Mouse (Mus musculus) olfactory bulb, adult 2 months (tissue): ENCODE data around the gene Mtmr12.

ENCODE experiments used
- CTCF ChIP-seq: fragments of 200-500 bp; IDR thresholded peaks from 2 replicates; pipeline ENCODE4 v1.5.1; 2012; ENCODE audit warnings: low read depth, mild to moderate bottlenecking, low read length, moderate library complexity; ENCODE audit not compliant: insufficient read depth
- POLR2A ChIP-seq: fragments of 200-500 bp; IDR thresholded peaks from 2 replicates; pipeline ENCODE4 v1.6.1; 2012; ENCODE audit warnings: mild to moderate bottlenecking, low read depth, low read length, moderate library complexity; ENCODE audit not compliant: insufficient read depth

DNA sequence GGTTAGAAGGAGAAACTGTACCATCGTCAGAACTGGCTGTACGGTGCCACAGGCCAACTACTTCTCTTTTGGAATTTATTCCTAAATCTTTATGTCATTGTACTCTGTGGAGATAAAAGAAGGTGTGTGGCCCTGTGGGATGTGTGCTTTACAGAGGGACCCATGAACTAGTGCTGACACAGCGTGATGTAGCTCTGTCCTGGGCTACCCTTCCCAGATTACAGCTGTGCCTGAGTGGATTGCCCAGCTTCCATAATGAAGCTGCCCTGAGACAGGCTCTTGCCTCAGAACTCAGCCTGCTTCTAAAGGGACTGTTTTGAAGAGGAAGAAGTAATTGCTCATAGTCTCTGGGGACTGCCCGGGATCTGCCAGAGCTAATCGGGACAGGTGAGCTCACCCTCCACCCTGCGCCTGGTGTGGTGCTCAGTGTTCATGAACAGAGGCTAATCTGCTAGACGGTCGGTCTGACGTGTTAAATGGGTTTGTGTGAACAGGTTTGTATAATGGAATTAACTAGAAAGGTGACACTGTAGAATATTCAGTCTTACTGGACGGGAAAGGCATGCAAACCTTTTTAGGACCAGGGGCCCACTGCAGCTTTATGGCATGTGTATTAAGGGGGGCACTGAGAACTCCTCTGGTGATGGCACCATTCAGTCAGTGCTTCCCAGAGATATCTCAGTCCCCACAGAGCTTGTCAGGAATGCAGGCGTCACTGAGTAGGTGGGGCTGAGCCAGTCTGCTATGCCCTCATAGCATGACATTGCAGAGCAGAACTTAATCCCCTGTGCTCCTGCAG lies 41.7 kb downstream of the Mtmr12 start:
- no peak for TF ChIP-seq CTCF
- no peak for TF ChIP-seq POLR2A
